23 mouse cellular contexts compared by ENCODE assay signal in genomic region chr12:59135533-59136300, GRCm38 (mm10). TPM values are rescaled to one million over a fixed set of nuclear protein-coding genes. Genes with fewer than 3 reads are reported as not detected.
A peak's percentile ranks its signal among the peaks of the same experiment; 100 is the strongest.
DNase-seq lines count a peak whose midpoint lies in the region; ATAC-seq lines count a peak whose summit lies in the region.
"Had no signal": no experiment of that assay in that cellular context is flagged by ENCODE, and none has a peak within 500 bp of the region (broad histone marks: within the 10 kb centered on the region; RNA-seq: fewer than 3 reads in every experiment).

No protein-coding gene starts in this region.

- peak; percentile 69 for DNase-seq in midbrain, embryonic 11.5 days (ENCODE audit: low spot score, missing footprints)
- no peak for DNase-seq in midbrain, embryonic 10.5 days (ENCODE audit: low spot score)
- DNase-seq in c-Kit-positive CD71-positive TER-119-positive erythroid progenitor cells, embryonic 14.5 days (ENCODE audit: low spot score): peak; percentile 67
- no peak for DNase-seq in left cerebral cortex, postnatal 4 days
- DNase-seq in frontal cortex, postnatal 14 days (ENCODE audit: low spot score in 2 of 2): no peak
- DNase-seq in layer of hippocampus, adult 9-10 months (ENCODE audit: low spot score): no peak
- DNase-seq: adrenal gland, adult 8-10 months; cerebellum, adult 9-10 months; gastrocnemius, postnatal 36 days; heart, postnatal 14 days; kidney, adult 11 months; kidney, postnatal 36 days; lung, postnatal 4 days; thymus, adult 2 months; thymus, postnatal 4 days had no signal

- 93% methylated on average over 13 of the region's 13 CpGs for WGBS in midbrain, embryonic 11.5 days
- 96% methylated on average over 13 of the region's 13 CpGs for WGBS in midbrain, embryonic 10.5 days
- WGBS in liver, embryonic 12.5 days (ENCODE audit: insufficient replicate concordance): 50% methylated on average over 13 of the region's 13 CpGs

- no peaks in the 10 kb centered on the region for H3K9me3 ChIP-seq in midbrain, embryonic 11.5 days (ENCODE audit: control insufficient read depth, low read length)
- H3K9me3 ChIP-seq in midbrain, embryonic 10.5 days (replicated peaks): no peaks in the 10 kb centered on the region
- H3K9me3 ChIP-seq in liver, embryonic 12.5 days (replicated peaks): no peaks in the 10 kb centered on the region
- H3K9me3 ChIP-seq: forebrain, embryonic 10.5 days; heart, embryonic 12.5 days; kidney, embryonic 15.5 days; lung, embryonic 15.5 days; midbrain, embryonic 12.5 days had no signal

- H3K27ac ChIP-seq in midbrain, embryonic 11.5 days (ENCODE audit: low read depth, low read length): no peak overlapping the region
- H3K27ac ChIP-seq in midbrain, embryonic 10.5 days (replicated peaks): no peak overlapping the region
- H3K27ac ChIP-seq in liver, embryonic 12.5 days: peak overlapping the region; percentile 79
- H3K27ac ChIP-seq: forebrain, embryonic 10.5 days; kidney, embryonic 15.5 days; lung, embryonic 15.5 days; midbrain, embryonic 12.5 days had no signal

- H3K4me3 ChIP-seq in midbrain, embryonic 11.5 days (ENCODE audit: low read depth, low read length): no peak overlapping the region
- no peak overlapping the region for H3K4me3 ChIP-seq in midbrain, embryonic 10.5 days
- H3K4me3 ChIP-seq in liver, embryonic 12.5 days: peak overlapping the region; percentile 15; the same call in 1 of the 2 replicates
- H3K4me3 ChIP-seq: forebrain, embryonic 10.5 days; heart, embryonic 12.5 days; kidney, embryonic 15.5 days; lung, embryonic 15.5 days; midbrain, embryonic 12.5 days had no signal

- 0 out of 2 replicates have a peak, but pooled peaks cover 3% of the 10 kb centered on the region for H3K36me3 ChIP-seq in midbrain, embryonic 11.5 days (ENCODE audit: control insufficient read depth, insufficient read depth, low read length)
- peaks cover 45% of the 10 kb centered on the region for H3K36me3 ChIP-seq in midbrain, embryonic 10.5 days
- peaks cover 41% of the 10 kb centered on the region for H3K36me3 ChIP-seq in liver, embryonic 12.5 days

- no peak overlapping the region for H3K9ac ChIP-seq in midbrain, embryonic 11.5 days (ENCODE audit: low read length)
- H3K9ac ChIP-seq in liver, embryonic 12.5 days: peak overlapping the region; percentile 32; the same call in 1 of the 2 replicates
- H3K9ac ChIP-seq: heart, embryonic 12.5 days; kidney, embryonic 15.5 days; lung, embryonic 15.5 days; midbrain, embryonic 12.5 days had no signal

- H3K4me2 ChIP-seq in midbrain, embryonic 11.5 days: no peak overlapping the region
- peak overlapping the region; percentile 51 for H3K4me2 ChIP-seq in liver, embryonic 12.5 days
- H3K4me2 ChIP-seq: heart, embryonic 12.5 days; kidney, embryonic 15.5 days; lung, embryonic 15.5 days; midbrain, embryonic 12.5 days had no signal

- intact Hi-C loops in left cerebral cortex, postnatal 4 days (cut with DNase I): no loop called here

- no peak for ATAC-seq in midbrain, embryonic 11.5 days (ENCODE audit: low FRiP score)
- peak; percentile 28; the same call in 1 of the 2 replicates for ATAC-seq in liver, embryonic 12.5 days
- 0 out of 2 replicates have a peak, but pooled peaks have one; percentile 3 for ATAC-seq in megakaryocyte progenitor cell, adult 5-6 weeks (replicated peaks; ENCODE audit: poor library complexity)
- ATAC-seq: forebrain, embryonic 16.5 days had no signal

- H3K4me1 ChIP-seq in midbrain, embryonic 11.5 days (ENCODE audit: control insufficient read depth, insufficient read depth, low read length): peaks cover 9% of the 10 kb centered on the region
- H3K4me1 ChIP-seq in midbrain, embryonic 10.5 days: peaks cover 13% of the 10 kb centered on the region
- peaks cover 49% of the 10 kb centered on the region for H3K4me1 ChIP-seq in liver, embryonic 12.5 days

- no peaks in the 10 kb centered on the region for H3K27me3 ChIP-seq in midbrain, embryonic 11.5 days (ENCODE audit: control insufficient read depth, insufficient read depth, low read length)
- H3K27me3 ChIP-seq in midbrain, embryonic 10.5 days (ENCODE audit: low read depth, poor library complexity, severe bottlenecking): no peaks in the 10 kb centered on the region
- no peaks in the 10 kb centered on the region for H3K27me3 ChIP-seq in liver, embryonic 12.5 days (replicated peaks)
- H3K27me3 ChIP-seq: heart, embryonic 12.5 days; kidney, embryonic 15.5 days; lung, embryonic 15.5 days; midbrain, embryonic 12.5 days had no signal

RNA-seq across cellular contexts. Expression of gene Mia2, which starts 40.1 kb away (rescaled TPM):
- 55.4 and 63.4 TPM in 2 replicates for polyA plus RNA-seq in midbrain, embryonic 11.5 days (2014; fragmentation: Nextera tagmentation; extraction: Ambion mirVana)
- 39.2 and 40.4 TPM in 2 replicates for polyA plus RNA-seq in midbrain, embryonic 10.5 days (2016; fragmentation: Nextera tagmentation; extraction: Ambion mirVana)
- polyA plus RNA-seq in liver, embryonic 12.5 days (2016; fragmentation: Nextera tagmentation; extraction: Ambion mirVana): 52.6 and 59.3 TPM in 2 replicates
- total RNA-seq in megakaryocyte progenitor cell, adult 5-6 weeks (2015): 123 and 138 TPM in 2 replicates
- total RNA-seq in megakaryocyte progenitor cell, adult 5-6 weeks (2017): 120 and 162 TPM in 2 replicates
- 10 to 100 TPM; 32.1 to 33.1 TPM for total RNA-seq in left cerebral cortex, postnatal 4 days (2021)

Comparison
In these comparisons a context has a peak if more than half of its experiments do, and no peak if none do; other contexts are left out.
1. DNase-seq: peak in midbrain, embryonic 11.5 days (single experiment) and c-Kit-positive CD71-positive TER-119-positive erythroid progenitor cells, embryonic 14.5 days (single experiment); none in midbrain, embryonic 10.5 days (single experiment), left cerebral cortex, postnatal 4 days (single experiment), frontal cortex, postnatal 14 days (0 of 2) and layer of hippocampus, adult 9-10 months (single experiment).